Mouse (Mus musculus) right cerebral cortex, postnatal 36 days (tissue): Measurements from ENCODE around the gene BC049352.

Source experiments
- DNase-seq, 2 experiments: peaks; one replicate each; pipeline ENCODE4 v3.0.0; 2022; ENCODE audit warnings: low spot score in 2 of 2, mixed read lengths in 1 of 2

Gene BC049352

GRCm38 (mm10) chr9:45189661-45190174 is 7.9 kb downstream of the BC049352 start:
- no peak for DNase-seq

GRCm38 (mm10) chr9:45195468-45195867 is 13.7 kb downstream of the BC049352 start:
- DNase-seq, result no peak

- DNase-seq, result no peak
Observed at GRCm38 (mm10) chr9:45196125-45196830, 14.5 kb downstream of the BC049352 start.

- DNase-seq, result no peak
Observed at GRCm38 (mm10) chr9:45197549-45197948, 15.7 kb downstream of the BC049352 start.

GRCm38 (mm10) chr9:45201319-45201947 is 19.6 kb downstream of the BC049352 start:
- DNase-seq, result no peak

GRCm38 (mm10) chr9:45202021-45202798 is 20.4 kb downstream of the BC049352 start:
- no peak for DNase-seq

GRCm38 (mm10) chr9:45203797-45204410 is 22.1 kb downstream of the BC049352 start, which contains the start of gene Tmprss4:
Tmprss4 (minus strand) TSS chr9:45204092.
- no peak for DNase-seq

GRCm38 (mm10) chr9:45205143-45205542 is 23.3 kb downstream of the BC049352 start:
- DNase-seq, result no peak

- DNase-seq, result no peak
Observed at GRCm38 (mm10) chr9:45206121-45206520, 24.3 kb downstream of the BC049352 start.

GRCm38 (mm10) chr9:45207015-45207743 is 25.4 kb downstream of the BC049352 start:
- no peak for DNase-seq

- DNase-seq, result no peak
Observed at GRCm38 (mm10) chr9:45212001-45212400, 30.2 kb downstream of the BC049352 start.

GRCm38 (mm10) chr9:45215526-45216179 is 33.8 kb downstream of the BC049352 start:
- DNase-seq, result no peak

GRCm38 (mm10) chr9:45219644-45220043 is 37.8 kb downstream of the BC049352 start:
- no peak for DNase-seq

GRCm38 (mm10) chr9:45221567-45221966 is 39.8 kb downstream of the BC049352 start:
- peak; percentile 84 to 87 for DNase-seq

- DNase-seq, result no peak
Observed at GRCm38 (mm10) chr9:45229359-45229758, 47.6 kb downstream of the BC049352 start.

GRCm38 (mm10) chr9:45235668-45236227 is 53.9 kb downstream of the BC049352 start:
- DNase-seq, result no peak

- no peak for DNase-seq
Observed at GRCm38 (mm10) chr9:45236744-45237143, 54.9 kb downstream of the BC049352 start.

- no peak for DNase-seq
Observed at GRCm38 (mm10) chr9:45241397-45241796, 59.6 kb downstream of the BC049352 start.

GRCm38 (mm10) chr9:45245432-45245831 is 63.6 kb downstream of the BC049352 start:
- DNase-seq, result no peak

GRCm38 (mm10) chr9:45246060-45246459 is 64.3 kb downstream of the BC049352 start:
- DNase-seq, result peak in 1 of 2 experiments; percentile 18
